ENCODE assay signal across 9 mouse cellular contexts in genomic region chr10:80244791-80245399, GRCm38 (mm10). TPM values are rescaled to one million over a fixed set of nuclear protein-coding genes. Genes with fewer than 3 reads are reported as not detected.
A peak's percentile ranks its signal among the peaks of the same experiment; 100 is the strongest.
DNase-seq lines count a peak whose midpoint lies in the region; ATAC-seq and TF ChIP-seq lines count a peak whose summit lies in the region.
"Had no signal": no experiment of that assay in that cellular context is flagged by ENCODE, and none has a peak within 500 bp of the region (broad histone marks: within the 10 kb centered on the region; RNA-seq: fewer than 3 reads in every experiment).

No protein-coding gene starts in this region.

- H3K9me3 ChIP-seq in embryonic facial prominence, embryonic 14.5 days (ENCODE audit: control insufficient read depth, low read length), result no peaks in the 10 kb centered on the region
- H3K9me3 ChIP-seq: embryonic facial prominence, embryonic 15.5 days had no signal

- no peak overlapping the region for H3K9ac ChIP-seq in embryonic facial prominence, embryonic 14.5 days (ENCODE audit: low read depth, low read length)
- H3K9ac ChIP-seq: embryonic facial prominence, embryonic 15.5 days had no signal

- peak; percentile 20; the same call in 1 of the 2 replicates for TF ChIP-seq CTCF in bone marrow macrophage, adult 2 months (IDR thresholded peaks at IDR 0.05; ENCODE audit: low read depth, low read length)

- intact Hi-C loops in left cerebral cortex, postnatal 4 days (cut with DNase I), result loop anchor here (1.0 kb wide), 1 partner anchor 70 kb away; no protein-coding TSS in a partner anchor

- H3K27me3 ChIP-seq in embryonic facial prominence, embryonic 14.5 days (replicated peaks; ENCODE audit: control insufficient read depth, insufficient read depth, low read length), result no peaks in the 10 kb centered on the region
- H3K27me3 ChIP-seq: embryonic facial prominence, embryonic 15.5 days had no signal

- H3K4me2 ChIP-seq in embryonic facial prominence, embryonic 14.5 days (ENCODE audit: low read depth, low read length), result no peak overlapping the region
- H3K4me2 ChIP-seq: embryonic facial prominence, embryonic 15.5 days had no signal

- H3K36me3 ChIP-seq in embryonic facial prominence, embryonic 14.5 days (ENCODE audit: control insufficient read depth, insufficient read depth, low read length), result peaks cover 48% of the 10 kb centered on the region

- no peak for TF ChIP-seq POLR2A in bone marrow macrophage, adult 2 months (IDR thresholded peaks at IDR 0.05; ENCODE audit: borderline replicate concordance, low read depth, low read length)

- H3K4me3 ChIP-seq in bone marrow macrophage, adult 2 months (ENCODE audit: insufficient read depth, low read length), result no peak overlapping the region
- no peak overlapping the region for H3K4me3 ChIP-seq in embryonic facial prominence, embryonic 14.5 days (ENCODE audit: low read depth, low read length)
- H3K4me3 ChIP-seq: embryonic facial prominence, embryonic 15.5 days had no signal

- 38% methylated on average over 5 of the region's 5 CpGs for WGBS in embryonic facial prominence, embryonic 14.5 days

- no peak overlapping the region for H3K27ac ChIP-seq in bone marrow macrophage, adult 2 months (ENCODE audit: insufficient read depth, low read depth, low read length)
- H3K27ac ChIP-seq in embryonic facial prominence, embryonic 14.5 days (replicated peaks; ENCODE audit: low read depth, low read length), result no peak overlapping the region
- H3K27ac ChIP-seq: embryonic facial prominence, embryonic 15.5 days had no signal

- ATAC-seq in embryonic facial prominence, embryonic 14.5 days (ENCODE audit: low read depth), result no peak

- no peaks in the 10 kb centered on the region for H3K4me1 ChIP-seq in bone marrow macrophage, adult 2 months (ENCODE audit: control insufficient read depth, insufficient read depth, low read length)
- H3K4me1 ChIP-seq in embryonic facial prominence, embryonic 14.5 days (ENCODE audit: control insufficient read depth, insufficient read depth, low read length), result peaks cover 3% of the 10 kb centered on the region; the same call in 1 of the 2 replicates

- DNase-seq in left cerebral cortex, postnatal 4 days, result peak; percentile 67
- no peak for DNase-seq in left cerebral cortex, adult 18-20 months (ENCODE audit: low spot score in 2 of 2)
- DNase-seq in embryonic facial prominence, embryonic 14.5 days (ENCODE audit: low spot score), result peak; percentile 77
- DNase-seq in liver, result peak; percentile 58
- DNase-seq in retina, postnatal 1 day, result peak; percentile 75
- no peak for DNase-seq in right cerebral cortex, postnatal 36 days (ENCODE audit: low spot score in 2 of 2)
- DNase-seq in gastrocnemius, postnatal 4 days (ENCODE audit: low spot score in 2 of 2), result no peak

RNA-seq across cellular contexts. Expression of gene Ndufs7, which starts 4.0 kb away (rescaled TPM):
- 100 to 1,000 TPM; 124 to 125 TPM for total RNA-seq in left cerebral cortex, postnatal 4 days (2021)
- 100 to 1,000 TPM; 219 to 232 TPM for total RNA-seq in left cerebral cortex, adult 18-20 months (2021)
- 104 and 108 TPM in 2 replicates for polyA plus RNA-seq in bone marrow macrophage, adult 2 months (2012; ENCODE audit: insufficient read depth, insufficient read length, missing spikeins)
- 360 and 370 TPM in 2 replicates for polyA plus RNA-seq in embryonic facial prominence, embryonic 14.5 days (2014; fragmentation: Nextera tagmentation; extraction: Ambion mirVana)
- 100 to 1,000 TPM; 327 to 331 TPM for total RNA-seq in gastrocnemius, postnatal 4 days (2021)

RNA-seq across cellular contexts. Expression of gene Gamt, which starts 15.9 kb away (rescaled TPM):
- total RNA-seq in left cerebral cortex, postnatal 4 days (2021), result 10 to 100 TPM; 21.9 to 23.0 TPM
- total RNA-seq in left cerebral cortex, adult 18-20 months (2021), result 10 to 100 TPM; 16.2 to 21.2 TPM
- polyA plus RNA-seq in bone marrow macrophage, adult 2 months (2012; ENCODE audit: insufficient read depth, insufficient read length, missing spikeins), result 19.5 and 26.3 TPM in 2 replicates
- 124 and 139 TPM in 2 replicates for polyA plus RNA-seq in embryonic facial prominence, embryonic 14.5 days (2014; fragmentation: Nextera tagmentation; extraction: Ambion mirVana)
- total RNA-seq in gastrocnemius, postnatal 4 days (2021), result 100 to 1,000 TPM; 446 to 545 TPM

RNA-seq across cellular contexts. Expression of gene Dazap1, which starts 16.4 kb away (rescaled TPM):
- total RNA-seq in left cerebral cortex, postnatal 4 days (2021), result 100 to 1,000 TPM; 136 to 145 TPM
- 10 to 100 TPM; 75.6 to 81.7 TPM for total RNA-seq in left cerebral cortex, adult 18-20 months (2021)
- polyA plus RNA-seq in bone marrow macrophage, adult 2 months (2012; ENCODE audit: insufficient read depth, insufficient read length, missing spikeins), result 103 and 109 TPM in 2 replicates
- polyA plus RNA-seq in embryonic facial prominence, embryonic 14.5 days (2014; fragmentation: Nextera tagmentation; extraction: Ambion mirVana), result 42.3 and 43.5 TPM in 2 replicates
- total RNA-seq in gastrocnemius, postnatal 4 days (2021), result 100 to 1,000 TPM in 1 of 2 experiments, 10 to 100 TPM in 1; 98.9 to 112 TPM

RNA-seq across cellular contexts. Expression of gene Mum1, which starts 18.7 kb away (rescaled TPM):
- total RNA-seq in left cerebral cortex, postnatal 4 days (2021), result 10 to 100 TPM; 53.9 to 55.2 TPM
- total RNA-seq in left cerebral cortex, adult 18-20 months (2021), result 10 to 100 TPM; 32.2 to 39.3 TPM
- 27.2 and 36.2 TPM in 2 replicates for polyA plus RNA-seq in bone marrow macrophage, adult 2 months (2012; ENCODE audit: insufficient read depth, insufficient read length, missing spikeins)
- polyA plus RNA-seq in embryonic facial prominence, embryonic 14.5 days (2014; fragmentation: Nextera tagmentation; extraction: Ambion mirVana), result 50.8 and 52.1 TPM in 2 replicates
- 10 to 100 TPM; 61.3 to 61.5 TPM for total RNA-seq in gastrocnemius, postnatal 4 days (2021)

RNA-seq across cellular contexts. Expression of gene Rps15, which starts 47.4 kb away (rescaled TPM):
- 100 to 1,000 TPM; 873 to 899 TPM for total RNA-seq in left cerebral cortex, postnatal 4 days (2021)
- 1,000 to 10,000 TPM in 1 of 2 experiments, 100 to 1,000 TPM in 1; 965 to 1,061 TPM for total RNA-seq in left cerebral cortex, adult 18-20 months (2021)
- 1,336 and 1,616 TPM in 2 replicates for polyA plus RNA-seq in bone marrow macrophage, adult 2 months (2012; ENCODE audit: insufficient read depth, insufficient read length, missing spikeins)
- 1,047 and 1,145 TPM in 2 replicates for polyA plus RNA-seq in embryonic facial prominence, embryonic 14.5 days (2014; fragmentation: Nextera tagmentation; extraction: Ambion mirVana)
- 1,000 to 10,000 TPM; 1,165 to 1,300 TPM for total RNA-seq in gastrocnemius, postnatal 4 days (2021)

Comparison
In these comparisons a context has a peak if more than half of its experiments do, and no peak if none do; other contexts are left out.
1. DNase-seq: peak in left cerebral cortex, postnatal 4 days (single experiment), embryonic facial prominence, embryonic 14.5 days (single experiment), liver (single experiment) and retina, postnatal 1 day (single experiment); none in left cerebral cortex, adult 18-20 months (0 of 2), right cerebral cortex, postnatal 36 days (0 of 2) and gastrocnemius, postnatal 4 days (0 of 2).
2. RNA of gene Gamt, which starts 15.9 kb away (total RNA-seq): 446 to 545 TPM in gastrocnemius, postnatal 4 days; 21.9 to 23.0 TPM in left cerebral cortex, postnatal 4 days and 16.2 to 21.2 TPM in left cerebral cortex, adult 18-20 months; every median in the first group is over 10 times any median in the second.